Mouse (Mus musculus) frontal cortex, adult (tissue): ENCODE measurements around the gene Ces2a.

Experiments used
- ATAC-seq: cut with Nextera tagmentation; 2 replicates; pipeline ENCODE4 v1.9.2; 2017; ENCODE audit warnings: mild to moderate bottlenecking, moderate library complexity, mixed read lengths; ENCODE audit not compliant: low TSS enrichment

The Ces2a gene

DNA sequence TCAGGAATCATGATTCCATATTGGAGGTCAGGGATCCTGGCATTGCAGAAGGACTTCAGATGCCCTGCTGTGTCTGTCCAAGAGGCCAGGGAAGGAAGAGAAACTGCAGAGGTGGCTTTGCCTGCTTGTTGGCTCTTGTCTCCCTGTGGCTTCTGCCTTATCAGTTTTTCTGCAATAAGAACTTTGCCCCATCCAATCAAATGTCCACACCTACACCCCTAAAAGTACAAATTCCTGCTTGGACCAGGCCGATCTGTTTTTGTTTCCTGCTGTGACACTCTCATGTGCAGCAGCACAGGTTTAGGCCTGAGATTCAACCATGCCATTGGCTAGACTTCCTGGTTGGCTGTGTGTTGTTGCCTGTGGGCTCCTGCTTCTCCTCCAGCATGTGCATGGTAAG lies at the start of gene Ces2a:
Ces2a (plus strand) TSS at position 251 of the 400 bp plus-strand sequence.
- no peak for ATAC-seq

- ATAC-seq = no peak
Measured at GRCm38 (mm10) chr8:104688433-104688832, 45.4 kb upstream of the Ces2a start.

- ATAC-seq = no peak
Measured at GRCm38 (mm10) chr8:104698556-104698955, 35.2 kb upstream of the Ces2a start.

DNA sequence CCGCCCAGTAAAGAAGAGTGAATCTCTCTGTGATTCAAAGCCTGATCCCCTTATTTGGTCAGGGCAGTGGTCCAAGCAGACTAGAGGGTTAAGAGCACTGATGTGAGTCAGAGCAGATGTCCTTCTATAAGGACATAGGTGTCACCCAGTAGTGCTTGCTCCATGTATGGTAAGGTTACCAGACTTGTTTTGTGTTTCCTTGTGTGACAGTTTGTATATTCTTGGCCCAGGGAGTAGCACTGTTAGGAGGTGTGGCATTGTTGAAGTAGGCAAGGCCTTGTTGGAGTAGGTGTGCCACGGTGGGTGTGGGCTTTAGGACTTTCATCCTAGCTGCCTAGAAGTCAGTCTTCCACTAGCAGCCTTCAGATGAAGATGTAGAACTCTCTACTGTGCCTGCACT lies 31.9 kb upstream of the Ces2a start:
- no peak for ATAC-seq

GRCm38 (mm10) chr8:104721166-104721565 lies 12.6 kb upstream of the Ces2a start:
- no peak for ATAC-seq

DNA sequence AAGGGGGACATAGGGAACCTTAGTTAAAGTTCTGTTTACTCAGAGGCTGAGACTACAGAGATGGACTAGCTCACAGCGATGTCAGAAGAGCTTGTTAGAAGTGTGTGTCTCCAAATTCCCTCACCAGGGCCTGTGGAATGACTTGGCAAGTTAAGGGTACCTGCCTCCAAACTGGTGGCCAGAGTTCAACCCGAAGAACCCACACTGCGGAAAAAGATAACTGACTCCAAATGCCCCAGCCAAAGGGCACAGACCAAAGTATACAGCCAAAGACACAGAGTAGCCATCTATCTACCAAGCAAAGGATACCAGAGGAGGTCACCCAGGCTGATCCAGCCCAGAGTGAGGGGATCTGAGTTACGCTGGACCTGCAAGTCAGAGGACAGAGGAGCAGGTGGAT lies 2.4 kb upstream of the Ces2a start:
- no peak for ATAC-seq

- no peak for ATAC-seq
Measured at GRCm38 (mm10) chr8:104731969-104732368, 1.8 kb upstream of the Ces2a start.

- no peak for ATAC-seq
Measured at GRCm38 (mm10) chr8:104742039-104742438, 8.2 kb downstream of the Ces2a start.

DNA sequence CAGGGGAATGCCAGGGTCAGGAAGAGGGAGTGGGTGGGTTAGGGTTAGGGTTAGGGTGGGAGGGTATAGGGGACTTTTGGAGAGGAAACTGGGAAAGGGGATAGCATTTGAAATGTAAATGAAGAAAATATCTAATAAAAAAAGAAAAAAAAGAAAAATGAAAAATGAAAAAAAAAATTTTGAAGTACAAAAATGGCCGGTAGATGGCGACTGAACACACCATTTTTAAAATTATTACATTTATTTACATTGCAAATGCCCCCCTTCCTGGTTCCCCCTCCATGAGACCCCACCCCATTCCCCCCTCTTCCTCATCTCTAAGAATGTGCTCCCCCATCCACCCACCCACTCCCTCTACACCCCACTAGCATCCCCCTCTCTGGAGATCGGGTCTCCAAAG lies 9.6 kb downstream of the Ces2a start:
- ATAC-seq = no peak

DNA sequence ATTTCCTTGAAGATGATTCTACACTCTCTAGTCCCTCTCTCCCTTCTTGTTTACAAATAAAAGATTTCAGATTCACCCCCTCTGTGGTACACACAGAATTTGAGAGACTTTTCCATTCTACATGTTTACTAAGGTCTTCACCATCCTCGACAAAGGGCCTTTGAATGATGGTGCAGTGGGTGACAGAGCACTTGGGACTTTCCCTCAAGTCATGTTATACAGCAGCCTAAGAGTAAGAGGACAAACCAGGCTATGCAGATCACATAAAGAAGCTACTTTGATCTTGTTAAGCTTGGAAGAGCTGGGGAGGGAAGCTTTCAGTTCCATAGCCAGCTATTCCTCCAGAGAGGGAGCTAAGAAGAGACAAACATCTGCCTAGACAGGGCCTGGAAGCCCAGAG lies 19.0 kb downstream of the Ces2a start:
- ATAC-seq = no peak

DNA sequence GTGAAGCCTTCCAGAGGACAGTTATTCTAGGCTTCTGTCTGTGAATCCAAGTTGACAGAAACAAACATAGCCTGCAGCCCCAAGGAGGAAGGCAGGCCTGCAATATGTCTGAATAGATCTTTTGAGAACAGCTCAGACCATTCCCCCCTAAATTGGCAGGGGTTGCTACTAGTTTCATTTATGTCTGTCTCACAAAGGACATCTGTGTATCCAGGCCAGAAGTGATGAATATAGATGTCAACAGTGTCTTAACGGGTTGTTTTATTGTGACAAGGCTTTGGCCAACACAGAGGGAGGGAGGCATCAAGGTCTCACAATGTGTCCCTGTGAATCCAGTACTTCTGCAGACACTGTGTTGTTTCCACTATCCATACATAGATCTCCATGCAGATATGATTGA lies 23.8 kb downstream of the Ces2a start:
- ATAC-seq = peak; percentile 17; the same call in 1 of the 2 replicates

GRCm38 (mm10) chr8:104758209-104758608 lies 24.4 kb downstream of the Ces2a start:
- peak; percentile 97 for ATAC-seq

GRCm38 (mm10) chr8:104761126-104761525 lies 27.3 kb downstream of the Ces2a start:
- ATAC-seq = no peak

GRCm38 (mm10) chr8:104766485-104766884 lies 32.7 kb downstream of the Ces2a start:
- no peak for ATAC-seq

DNA sequence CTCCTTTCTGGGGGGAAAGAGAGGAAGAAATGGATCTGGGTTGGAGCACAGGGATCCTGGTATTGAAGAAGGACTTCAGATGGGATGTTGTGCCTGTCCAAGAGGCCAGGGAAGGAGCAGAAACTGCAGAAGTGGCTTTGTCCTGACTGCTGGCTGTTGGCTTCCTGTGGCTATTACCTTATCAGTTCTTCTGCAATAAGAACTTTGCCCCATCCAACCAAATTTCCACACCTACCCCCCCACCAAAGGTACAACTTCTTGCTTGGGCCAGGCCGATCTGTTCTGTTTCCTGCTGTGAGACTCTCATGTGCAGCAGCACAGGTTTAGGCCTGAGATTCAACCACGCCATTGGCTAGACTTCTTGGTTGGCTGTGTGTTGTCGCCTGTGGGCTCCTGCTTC lies 36.6 kb downstream of the Ces2a start:
- ATAC-seq = no peak

GRCm38 (mm10) chr8:104787049-104787448 lies 53.2 kb downstream of the Ces2a start:
- peak; percentile 98 for ATAC-seq

- ATAC-seq = no peak; the same call in 1 of the 2 replicates
Measured at GRCm38 (mm10) chr8:104788929-104789328, 55.1 kb downstream of the Ces2a start.

- ATAC-seq = no peak
Measured at GRCm38 (mm10) chr8:104789886-104790680, 56.3 kb downstream of the Ces2a start.
